Mouse (Mus musculus): ENCODE measurements around the gene Ndc80.
"Not testable (repeated sequence)": the region's sequence is repeated elsewhere in the genome, so short reads cannot be mapped to it uniquely, and the experiment has no call there.

The Ndc80 gene

DNA sequence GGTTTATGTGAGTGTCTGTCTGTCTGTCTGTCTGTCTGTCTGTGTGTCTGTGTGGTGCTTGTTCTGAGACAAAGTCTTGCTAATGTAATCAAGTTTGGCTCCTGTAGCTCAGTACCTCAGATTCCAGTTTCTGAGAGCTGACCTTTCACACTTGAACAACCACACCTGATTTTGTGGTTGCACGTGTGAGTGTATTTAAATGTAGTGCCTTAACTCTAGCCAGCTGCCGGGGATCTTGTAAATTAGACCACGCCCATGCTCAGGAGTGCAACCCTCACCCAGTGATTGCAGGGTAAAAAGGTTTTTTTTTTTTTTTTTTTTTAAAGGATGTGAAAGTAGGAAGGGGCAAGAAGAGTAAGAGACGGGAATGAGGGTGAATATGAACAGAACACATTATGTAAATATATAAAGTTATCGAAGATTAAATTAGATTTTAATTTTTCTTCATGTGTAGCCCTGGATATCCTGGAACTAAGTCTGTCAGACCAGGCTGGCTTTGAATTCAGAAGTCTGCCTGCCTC is 47.2 kb downstream of the Ndc80 start:
- peak; percentile 75 for DNase-seq (ENCODE audit: low spot score)

DNA sequence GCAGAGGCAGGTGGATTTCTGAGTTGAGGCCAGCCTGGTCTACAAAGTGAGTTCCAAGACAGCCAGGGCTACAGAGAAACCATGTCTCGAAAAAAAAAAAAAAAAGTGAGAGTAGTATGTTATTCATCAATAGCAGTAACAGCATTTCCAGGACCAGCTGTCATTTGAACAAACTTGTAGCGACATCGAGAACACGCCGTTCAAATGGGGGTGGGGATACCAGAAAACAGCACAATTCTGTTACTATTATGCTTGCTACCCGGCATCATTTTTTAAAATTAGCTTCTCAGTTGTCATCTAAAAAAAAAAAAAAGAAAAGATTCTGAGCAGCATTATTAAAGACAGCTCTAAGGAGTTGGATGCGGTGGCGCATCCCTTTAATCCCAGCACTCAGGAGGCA is 49.2 kb downstream of the Ndc80 start:
- no peak for DNase-seq (ENCODE audit: low spot score)

- no peak for DNase-seq (ENCODE audit: low spot score)
Observed at GRCm38 (mm10) chr17:71476346-71477020, 50.2 kb downstream of the Ndc80 start.

DNA sequence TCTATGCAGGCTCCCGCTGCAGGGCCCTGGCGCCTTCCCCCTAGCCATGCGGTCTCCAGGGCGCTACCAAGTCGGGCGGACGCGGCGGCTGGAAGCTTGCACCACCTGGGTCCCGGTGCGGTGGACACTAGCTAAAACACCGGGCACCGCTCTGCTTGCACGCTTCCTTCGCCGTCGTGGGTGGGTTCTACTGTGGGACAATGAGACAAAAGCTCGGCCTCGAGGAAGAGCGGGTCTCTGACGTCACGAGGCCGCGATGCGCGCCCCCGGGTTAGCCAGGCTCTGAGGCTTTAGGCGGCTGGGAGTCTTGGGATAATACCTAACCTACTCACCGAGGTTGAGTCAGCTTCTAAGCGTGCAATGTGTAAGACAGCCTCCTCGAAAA is 51.0 kb downstream of the Ndc80 start:
- peak; percentile 49 for DNase-seq (ENCODE audit: low spot score)

GRCm38 (mm10) chr17:71474762-71475704 is 51.6 kb downstream of the Ndc80 start, which contains the start of gene Smchd1:
Smchd1 (minus strand) TSS chr17:71475343.
- peak; percentile 96 for DNase-seq (ENCODE audit: low spot score)

DNA sequence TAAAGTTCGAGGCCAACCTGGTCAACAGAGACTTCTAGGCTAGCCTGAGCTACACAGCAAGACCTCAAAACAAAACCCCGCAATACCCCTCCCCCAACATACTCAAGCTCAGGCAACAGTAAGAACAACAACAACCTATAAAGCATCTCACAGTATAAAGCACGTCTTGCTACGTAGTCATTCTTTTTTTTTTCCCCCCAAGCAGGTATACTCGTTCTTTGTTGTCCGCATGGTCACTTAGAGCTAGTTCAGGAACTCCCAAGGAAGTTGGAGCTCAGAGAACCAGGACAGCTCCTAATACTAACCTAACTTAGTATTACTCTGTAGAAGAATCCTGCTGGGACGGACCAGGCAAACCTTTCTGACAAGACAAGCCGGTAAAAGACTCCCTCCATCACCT is 52.5 kb downstream of the Ndc80 start:
- DNase-seq (ENCODE audit: low spot score), result no peak

DNA sequence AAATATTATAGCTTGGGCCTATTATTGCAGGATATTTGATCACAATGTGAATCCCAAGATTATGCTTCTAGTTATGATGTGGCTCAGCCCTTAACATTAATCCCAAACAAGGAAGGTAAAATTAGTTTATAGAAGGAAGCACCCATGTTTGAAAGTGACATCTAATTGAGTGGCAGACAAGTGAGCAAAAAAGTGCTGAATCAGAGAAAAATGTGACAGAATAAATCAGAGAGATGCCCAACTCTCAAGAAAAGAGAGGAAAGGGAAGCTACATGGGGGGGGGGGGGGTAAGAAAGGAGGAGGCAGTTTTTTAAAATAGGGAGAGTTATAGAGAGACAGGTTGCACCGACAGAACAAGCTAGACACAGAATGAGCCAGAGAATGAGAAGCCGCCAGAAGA is 55.4 kb downstream of the Ndc80 start:
- DNase-seq (ENCODE audit: low spot score), result no peak

- no peak for DNase-seq (ENCODE audit: low spot score)
Observed at GRCm38 (mm10) chr17:71460312-71460711, 66.3 kb downstream of the Ndc80 start.

GRCm38 (mm10) chr17:71459818-71460217 is 66.8 kb downstream of the Ndc80 start, which contains the start of gene Gm4707:
Gm4707 (minus strand) TSS chr17:71459918.
- DNase-seq (ENCODE audit: low spot score), result no peak

DNA sequence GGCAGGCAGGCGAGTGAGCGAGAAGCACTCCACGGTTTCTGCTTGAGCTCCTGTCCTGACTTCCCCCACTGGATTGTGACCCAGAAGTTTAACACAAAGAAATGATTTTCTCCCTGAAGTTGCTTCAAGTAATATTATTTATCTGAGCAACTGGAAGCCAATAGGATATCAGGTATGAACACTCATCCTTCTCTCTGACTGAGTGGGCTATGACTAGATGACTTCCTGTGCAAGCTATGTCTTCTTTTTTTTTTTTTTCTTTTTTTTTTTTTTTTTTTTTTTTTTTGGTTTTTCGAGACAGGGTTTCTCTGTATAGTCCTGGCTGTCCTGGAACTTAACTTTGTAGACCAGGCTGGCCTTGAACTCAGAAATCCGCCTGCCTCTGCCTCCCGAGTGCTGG is 69.3 kb downstream of the Ndc80 start:
- DNase-seq (ENCODE audit: low spot score), result not testable (repeated sequence)

Measured in lung, postnatal 25 days (tissue).